Mouse (Mus musculus): ENCODE data around the gene Ins2. TPM values are rescaled to one million over a fixed set of nuclear protein-coding genes. Genes with fewer than 3 reads are reported as not detected.

The Ins2 gene
- polyA plus RNA-seq, 1 experiment from 2014 or later, result 1.6 TPM

- no peak overlapping the region for H3K9ac ChIP-seq
- ATAC-seq (replicated peaks; ENCODE audit: insufficient number of reproducible peaks, insufficient read depth, low FRiP score, low read depth), result no peak
- 0 out of 2 replicates have a peak, but pooled peaks cover 9% of the 10 kb centered on the region for H3K9me3 ChIP-seq (replicated peaks)
- H3K4me2 ChIP-seq, result no peak overlapping the region
- H3K4me1 ChIP-seq (replicated peaks), result peaks cover 2% of the 10 kb centered on the region; the same call in 1 of the 2 replicates
- H3K27me3 ChIP-seq, result no peaks in the 10 kb centered on the region
- H3K4me3 ChIP-seq, result no peak overlapping the region
- H3K27ac ChIP-seq, result no peak overlapping the region
- WGBS, result 10% methylated on average over 3 of the region's 3 CpGs
- no peaks in the 10 kb centered on the region for H3K36me3 ChIP-seq
Measured at GRCm38 (mm10) chr7:142675644-142676043, 67.5 kb downstream of the Ins2 start.

GRCm38 (mm10) chr7:142675141-142675540 lies 68.0 kb downstream of the Ins2 start:
- Histone ChIP-seq H3K27ac (no peak overlapping the region), H3K4me3 (no peak overlapping the region), H3K27me3 (no peaks in the 10 kb centered on the region), H3K4me2 (no peak overlapping the region), H3K4me1 (replicated peaks) (peaks cover 2% of the 10 kb centered on the region; the same call in 1 of the 2 replicates), H3K9me3 (replicated peaks) (peaks cover 13% of the 10 kb centered on the region), H3K9ac (no peak overlapping the region), H3K36me3 (0 out of 2 replicates have a peak, but pooled peaks cover 2% of the 10 kb centered on the region)
- 57% methylated on average over 6 of the region's 6 CpGs for WGBS
- no peak for ATAC-seq (replicated peaks; ENCODE audit: insufficient number of reproducible peaks, insufficient read depth, low FRiP score, low read depth)

- no peak overlapping the region for H3K4me3 ChIP-seq
- no peak overlapping the region for H3K4me2 ChIP-seq
- peaks cover 22% of the 10 kb centered on the region for H3K9me3 ChIP-seq (replicated peaks)
- 20% methylated on average over 4 of the region's 4 CpGs for WGBS
- H3K27ac ChIP-seq, result no peak overlapping the region
- H3K27me3 ChIP-seq, result no peaks in the 10 kb centered on the region
- peaks cover 10% of the 10 kb centered on the region; the same call in 1 of the 2 replicates for H3K36me3 ChIP-seq
- H3K9ac ChIP-seq, result no peak overlapping the region
- peaks cover 2% of the 10 kb centered on the region; the same call in 1 of the 2 replicates for H3K4me1 ChIP-seq (replicated peaks)
- ATAC-seq (replicated peaks; ENCODE audit: insufficient number of reproducible peaks, insufficient read depth, low FRiP score, low read depth), result no peak
Measured at GRCm38 (mm10) chr7:142672120-142672519, 71.1 kb downstream of the Ins2 start.

GRCm38 (mm10) chr7:142671067-142671466 lies 72.1 kb downstream of the Ins2 start:
- peaks cover 5% of the 10 kb centered on the region for H3K27me3 ChIP-seq
- no peak overlapping the region for H3K9ac ChIP-seq
- H3K4me1 ChIP-seq (replicated peaks), result peaks cover 2% of the 10 kb centered on the region; the same call in 1 of the 2 replicates
- WGBS, result 92% methylated on average over 1 of the region's 1 CpGs
- no peak for ATAC-seq (replicated peaks; ENCODE audit: insufficient number of reproducible peaks, insufficient read depth, low FRiP score, low read depth)
- peaks cover 10% of the 10 kb centered on the region; the same call in 1 of the 2 replicates for H3K36me3 ChIP-seq
- no peak overlapping the region for H3K4me3 ChIP-seq
- no peak overlapping the region for H3K4me2 ChIP-seq
- H3K27ac ChIP-seq, result no peak overlapping the region
- peaks cover 22% of the 10 kb centered on the region for H3K9me3 ChIP-seq (replicated peaks)

- no peak within 1 kb of the TSS for H3K4me3 ChIP-seq
- WGBS, result 81% methylated on average over 23 of the region's 23 CpGs
Measured at GRCm38 (mm10) chr7:142669751-142670625, 73.2 kb downstream of the Ins2 start, which contains the start of gene Gm49394. Gm49394 (minus strand) TSS chr7:142669942.

GRCm38 (mm10) chr7:142668328-142668727 lies 74.9 kb downstream of the Ins2 start:
- H3K9me3 ChIP-seq (replicated peaks), result peaks cover 22% of the 10 kb centered on the region
- H3K27ac ChIP-seq, result no peak overlapping the region
- WGBS, result 88% methylated on average over 1 of the region's 1 CpGs
- H3K36me3 ChIP-seq, result peaks cover 10% of the 10 kb centered on the region; the same call in 1 of the 2 replicates
- peaks cover 14% of the 10 kb centered on the region for H3K4me1 ChIP-seq (replicated peaks)
- peaks cover 32% of the 10 kb centered on the region for H3K27me3 ChIP-seq
- no peak overlapping the region for H3K4me3 ChIP-seq
- ATAC-seq (replicated peaks; ENCODE audit: insufficient number of reproducible peaks, insufficient read depth, low FRiP score, low read depth), result no peak
- no peak overlapping the region for H3K9ac ChIP-seq
- H3K4me2 ChIP-seq, result no peak overlapping the region

More at GRCm38 (mm10) chr7:142669751-142670625, 73.2 kb downstream of the Ins2 start, which contains the start of gene Gm49394:
- no peak for ATAC-seq (replicated peaks; ENCODE audit: insufficient number of reproducible peaks, insufficient read depth, low FRiP score, low read depth)
- Histone ChIP-seq H3K4me2 (no peak within 1 kb of the TSS), H3K9me3 (replicated peaks) (peaks cover 22% of the 10 kb centered on the region), H3K27me3 (peaks cover 16% of the 10 kb centered on the region), H3K4me1 (replicated peaks) (no peaks in the 10 kb centered on the region; the same call in 1 of the 2 replicates), H3K9ac (no peak within 1 kb of the TSS), H3K27ac (no peak within 1 kb of the TSS), H3K36me3 (peaks cover 10% of the 10 kb centered on the region; the same call in 1 of the 2 replicates)

- H3K27me3 ChIP-seq, result peaks cover 40% of the 10 kb centered on the region
- no peak overlapping the region for H3K9ac ChIP-seq
- no peak overlapping the region for H3K4me3 ChIP-seq
- peaks cover 10% of the 10 kb centered on the region; the same call in 1 of the 2 replicates for H3K36me3 ChIP-seq
- no peak for ATAC-seq (replicated peaks; ENCODE audit: insufficient number of reproducible peaks, insufficient read depth, low FRiP score, low read depth)
- H3K4me2 ChIP-seq, result no peak overlapping the region
- WGBS, result 96% methylated on average over 18 of the region's 18 CpGs
- peak overlapping the region; percentile 53; the same call in 1 of the 2 replicates for H3K27ac ChIP-seq
- H3K9me3 ChIP-seq (replicated peaks), result peaks cover 22% of the 10 kb centered on the region
- peaks cover 14% of the 10 kb centered on the region for H3K4me1 ChIP-seq (replicated peaks)
Measured at GRCm38 (mm10) chr7:142667521-142667920, 75.7 kb downstream of the Ins2 start.

GRCm38 (mm10) chr7:142666659-142667058 lies 76.5 kb downstream of the Ins2 start, which contains the start of gene Igf2:
Igf2 (minus strand) TSS chr7:142666816.
- peak within 1 kb of the TSS; percentile 5; the same call in 1 of the 2 replicates for H3K4me3 ChIP-seq
- peaks cover 22% of the 10 kb centered on the region for H3K9me3 ChIP-seq (replicated peaks)
- ATAC-seq (replicated peaks; ENCODE audit: insufficient number of reproducible peaks, insufficient read depth, low FRiP score, low read depth), result no peak; the same call in 1 of the 2 replicates
- H3K27ac ChIP-seq, result peak within 1 kb of the TSS; percentile 53
- H3K4me2 ChIP-seq, result peak within 1 kb of the TSS; percentile 78; the same call in 1 of the 2 replicates
- 68% methylated on average over 2 of the region's 2 CpGs for WGBS
- H3K4me1 ChIP-seq (replicated peaks), result peaks cover 14% of the 10 kb centered on the region
- peaks cover 45% of the 10 kb centered on the region for H3K27me3 ChIP-seq
- H3K9ac ChIP-seq, result no peak within 1 kb of the TSS
- peaks cover 10% of the 10 kb centered on the region; the same call in 1 of the 2 replicates for H3K36me3 ChIP-seq

- no peak for ATAC-seq (replicated peaks; ENCODE audit: insufficient number of reproducible peaks, insufficient read depth, low FRiP score, low read depth)
- Histone ChIP-seq H3K4me2 (no peak overlapping the region), H3K27ac (peak overlapping the region; percentile 7), H3K9ac (no peak overlapping the region), H3K9me3 (replicated peaks) (peaks cover 17% of the 10 kb centered on the region), H3K36me3 (peaks cover 10% of the 10 kb centered on the region; the same call in 1 of the 2 replicates), H3K4me3 (peak overlapping the region; percentile 5; the same call in 1 of the 2 replicates), H3K4me1 (replicated peaks) (peaks cover 14% of the 10 kb centered on the region), H3K27me3 (peaks cover 51% of the 10 kb centered on the region)
- WGBS, result 82% methylated on average over 4 of the region's 4 CpGs
Measured at GRCm38 (mm10) chr7:142666109-142666508, 77.1 kb downstream of the Ins2 start.

GRCm38 (mm10) chr7:142665364-142665763 lies 77.8 kb downstream of the Ins2 start:
- Histone ChIP-seq H3K36me3 (peaks cover 10% of the 10 kb centered on the region; the same call in 1 of the 2 replicates), H3K4me2 (peak overlapping the region; percentile 78), H3K9ac (no peak overlapping the region), H3K4me1 (replicated peaks) (peaks cover 21% of the 10 kb centered on the region), H3K4me3 (peak overlapping the region; percentile 5), H3K27ac (peak overlapping the region; percentile 66; the same call in 1 of the 2 replicates), H3K9me3 (replicated peaks) (peaks cover 12% of the 10 kb centered on the region), H3K27me3 (peaks cover 58% of the 10 kb centered on the region)
- WGBS, result 59% methylated on average over 5 of the region's 5 CpGs
- no peak for ATAC-seq (replicated peaks; ENCODE audit: insufficient number of reproducible peaks, insufficient read depth, low FRiP score, low read depth)

- Histone ChIP-seq H3K9ac (peak overlapping the region; percentile 61), H3K9me3 (replicated peaks) (peaks cover 4% of the 10 kb centered on the region), H3K4me2 (peak overlapping the region; percentile 78), H3K27ac (peak overlapping the region; percentile 66), H3K4me3 (peak overlapping the region; percentile 50), H3K36me3 (peaks cover 2% of the 10 kb centered on the region; the same call in 1 of the 2 replicates), H3K27me3 (peaks cover 66% of the 10 kb centered on the region), H3K4me1 (replicated peaks) (peaks cover 26% of the 10 kb centered on the region)
- 10% methylated on average over 9 of the region's 9 CpGs for WGBS
- ATAC-seq (replicated peaks; ENCODE audit: insufficient number of reproducible peaks, insufficient read depth, low FRiP score, low read depth), result no peak
Measured at GRCm38 (mm10) chr7:142664465-142665029, 78.6 kb downstream of the Ins2 start.

All from heart, embryonic 15.5 days (tissue).